Mouse (Mus musculus) lung, embryonic 16.5 days (tissue): ENCODE data around the gene Fam126b. TPM values are rescaled to one million over a fixed set of nuclear protein-coding genes. Genes with fewer than 3 reads are reported as not detected.

Experiments
- polyA plus RNA-seq: library from polyadenylated mRNA; unstranded; fragments of >200 nt; fragmentation: Nextera tagmentation; extraction: Ambion mirVana; gene quantifications from 2 replicates; pipeline ENCODE4 v1.2.1, GENCODE M21; 2015

Fam126b gene
- polyA plus RNA-seq, 1 experiment from 2014 or later: 8.7 TPM

Other genes starting within 250 kb of the Fam126b start
- 299 and 329 TPM in 2 replicates for gene Bzw1, start 193.4 kb downstream of the Fam126b start, polyA plus RNA-seq
- 205 and 227 TPM in 2 replicates for gene Clk1, start 162.3 kb downstream of the Fam126b start, polyA plus RNA-seq
- gene Nif3l1, start 141.2 kb downstream of the Fam126b start, polyA plus RNA-seq: 37.4 and 37.8 TPM in 2 replicates
- gene Ppil3, start 140.8 kb downstream of the Fam126b start, polyA plus RNA-seq: 45.8 and 52.5 TPM in 2 replicates
- 24.1 and 25.7 TPM in 2 replicates for gene Orc2, start 81.2 kb downstream of the Fam126b start, polyA plus RNA-seq
- 176 and 178 TPM in 2 replicates for gene Ndufb3, start 61 bp upstream of the Fam126b start, polyA plus RNA-seq
- gene Als2cr12, start 109.7 kb upstream of the Fam126b start, polyA plus RNA-seq: 0.23 TPM in 1 of 2 replicates, not detected in the other
- 42.5 and 47.0 TPM in 2 replicates for gene Cflar, start 125.2 kb upstream of the Fam126b start, polyA plus RNA-seq
- 54.7 TPM in 2 replicates for gene Casp8, start 209.1 kb upstream of the Fam126b start, polyA plus RNA-seq